Mouse (Mus musculus): ENCODE measurements at regions not wholly inside any gene's neighbourhood (a gene's known extent, or its start where the extent isn't known, plus 50 kb on each side); places are given as distances from the start of the nearest gene placed in this dataset.

DNA sequence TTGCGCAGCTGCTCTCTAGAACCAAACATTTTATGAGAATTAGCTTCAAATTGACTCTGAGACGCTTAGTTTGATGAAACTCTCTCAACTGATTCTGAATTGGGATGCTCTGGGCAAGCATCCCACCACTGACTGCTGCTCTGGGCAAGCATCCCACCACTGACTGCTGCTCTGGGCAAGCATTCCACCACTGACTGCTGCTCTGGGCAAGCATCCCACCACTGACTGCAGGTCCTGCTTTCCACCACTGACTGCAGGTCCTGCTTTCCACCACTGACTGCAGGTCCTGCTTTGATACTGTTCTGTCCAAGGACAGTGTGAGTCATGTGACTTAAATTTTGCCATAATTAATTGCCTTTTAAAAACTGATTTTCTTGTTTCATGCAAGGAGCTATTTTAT is 73.6 kb downstream of the Mbl2 start:
- no peak for TF ChIP-seq POLR2A (IDR thresholded peaks at IDR 0.05; ENCODE audit: insufficient read depth, low read depth, low read length)
- no peak for TF ChIP-seq CTCF (IDR thresholded peaks at IDR 0.05)
